Mouse (Mus musculus) cerebellum, adult (tissue): ENCODE measurements at regions not wholly inside any gene's neighbourhood (a gene's known extent, or its start where the extent isn't known, plus 50 kb on each side); places are given as distances from the start of the nearest gene placed in this dataset.
"Not testable (repeated sequence)": the region's sequence is repeated elsewhere in the genome, so short reads cannot be mapped to it uniquely, and the experiment has no call there.

Source experiments
- ATAC-seq: cut with Nextera tagmentation; 2 replicates; pipeline ENCODE4 v1.9.2; 2017; ENCODE audit warnings: mild to moderate bottlenecking, moderate library complexity, mixed read lengths; ENCODE audit not compliant: insufficient number of reproducible peaks, low FRiP score, low TSS enrichment

- no peak for ATAC-seq
Measured at GRCm38 (mm10) chr19:18034225-18034624, 196.8 kb upstream of the Pcsk5 start.

- ATAC-seq = no peak
Measured at GRCm38 (mm10) chr19:18033599-18033998, 196.2 kb upstream of the Pcsk5 start.

- ATAC-seq = no peak
Measured at GRCm38 (mm10) chr19:18025877-18026276, 188.4 kb upstream of the Pcsk5 start.

GRCm38 (mm10) chr19:18020351-18020750, 182.9 kb upstream of the Pcsk5 start:
- ATAC-seq = no peak

- no peak for ATAC-seq
Measured at GRCm38 (mm10) chr19:18015371-18015770, 177.9 kb upstream of the Pcsk5 start.

GRCm38 (mm10) chr19:18012029-18012428, 174.6 kb upstream of the Pcsk5 start:
- ATAC-seq = no peak

- no peak for ATAC-seq
Measured at GRCm38 (mm10) chr19:17997561-17997960, 160.1 kb upstream of the Pcsk5 start.

- ATAC-seq = no peak
Measured at GRCm38 (mm10) chr19:17983416-17983815, 146.0 kb upstream of the Pcsk5 start.

- no peak for ATAC-seq
Measured at GRCm38 (mm10) chr19:17965566-17965965, 128.1 kb upstream of the Pcsk5 start.

- no peak for ATAC-seq
Measured at GRCm38 (mm10) chr19:17958440-17958839, 121.0 kb upstream of the Pcsk5 start.

- no peak for ATAC-seq
Measured at GRCm38 (mm10) chr19:17932665-17933064, 95.2 kb upstream of the Pcsk5 start.

- not testable (repeated sequence) for ATAC-seq
Measured at GRCm38 (mm10) chr19:17927121-17927520, 89.7 kb upstream of the Pcsk5 start.

- ATAC-seq = no peak
Measured at GRCm38 (mm10) chr19:17907579-17907978, 70.1 kb upstream of the Pcsk5 start.

GRCm38 (mm10) chr19:17904120-17904519, 66.7 kb upstream of the Pcsk5 start:
- ATAC-seq = no peak

GRCm38 (mm10) chr19:17892615-17893014, 55.2 kb upstream of the Pcsk5 start:
- no peak for ATAC-seq
